Mouse (Mus musculus) megakaryocyte progenitor cell, adult 5-6 weeks (primary cell): ENCODE measurements around the gene Zfhx3. TPM values are rescaled to one million over a fixed set of nuclear protein-coding genes. Genes with fewer than 3 reads are reported as not detected.

ENCODE experiments used
- ATAC-seq: replicated peaks from 2 replicates; pipeline ENCODE4 v1.8.0; 2016; ENCODE audit warnings: mild to moderate bottlenecking, moderate TSS enrichment, inconsistent platforms; ENCODE audit not compliant: poor library complexity
- total RNA-seq, 2 experiments: library from RNA; stranded (forward) in 1 of 2; stranded (reverse) in 1 of 2; fragments of 157-497, 149-512 nt in 1 of 2; fragments of 200-1000 nt in 1 of 2; gene quantifications; 2 replicates each; pipeline versions ENCODE4 v1.2.3 to v1.2.4; 2015 to 2017

The Zfhx3 gene
- total RNA-seq, 2 experiments from 2014 or later, result 0.25 to 1.7 TPM

GRCm38 (mm10) chr8:108770334-108770733 lies 827.9 kb downstream of the Zfhx3 start:
- ATAC-seq, result no peak

DNA sequence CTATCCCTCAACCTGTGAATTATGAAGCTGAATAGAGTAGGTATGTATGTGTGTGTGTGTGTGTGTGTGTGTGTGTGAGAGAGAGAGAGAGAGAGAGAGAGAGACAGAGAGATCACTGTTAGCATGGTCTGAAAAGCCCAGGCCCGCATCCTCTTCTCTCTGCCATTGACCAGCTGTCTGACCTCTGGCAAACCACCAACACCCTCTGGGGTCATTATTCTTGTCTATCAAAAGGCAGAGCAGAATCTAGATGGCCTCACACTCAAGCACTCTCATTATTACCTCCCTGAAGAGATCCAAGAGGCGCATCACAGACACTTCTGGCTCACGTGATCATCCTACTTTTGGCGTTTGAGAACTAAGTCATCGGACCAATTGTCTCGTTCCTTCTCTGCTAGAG lies 831.0 kb downstream of the Zfhx3 start:
- no peak for ATAC-seq

DNA sequence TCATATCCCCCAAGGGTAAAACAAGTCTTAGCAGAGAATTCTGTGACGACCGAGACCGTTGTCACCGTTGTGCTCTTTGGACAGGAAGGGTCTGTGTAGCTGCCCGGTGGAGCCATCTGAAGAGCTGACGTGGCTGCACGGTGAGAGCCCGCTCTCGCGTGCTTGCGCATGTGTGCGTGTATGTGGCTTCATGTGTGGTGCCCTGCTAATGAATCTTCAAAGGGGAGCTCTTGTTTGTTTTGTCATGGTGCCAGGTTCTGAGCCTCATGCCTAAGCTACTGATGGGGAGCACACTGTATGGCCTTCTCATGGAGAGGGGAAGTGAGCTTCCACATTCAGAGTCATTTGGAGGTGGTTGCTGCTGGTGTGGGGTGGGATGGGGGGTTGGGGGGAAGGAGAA lies 835.6 kb downstream of the Zfhx3 start:
- no peak for ATAC-seq

DNA sequence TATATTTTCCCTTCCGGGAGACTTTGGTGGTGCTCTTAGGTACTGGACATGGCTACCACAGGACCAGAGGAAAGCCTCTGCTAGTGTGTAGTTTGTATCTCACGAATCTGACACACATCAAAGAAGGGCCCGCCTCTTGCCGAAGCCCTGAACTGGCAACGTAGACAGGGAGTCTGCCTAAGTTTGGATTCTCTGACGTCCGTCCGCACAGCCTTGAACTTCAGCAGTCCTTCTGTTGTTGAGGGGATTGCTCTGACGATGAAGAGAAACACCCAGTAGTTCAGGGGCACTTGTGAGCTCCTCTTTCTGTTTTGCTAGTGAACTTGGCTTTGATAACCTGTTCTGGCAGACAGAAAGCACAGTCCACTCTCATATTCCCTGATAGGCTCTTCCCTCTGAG lies 836.1 kb downstream of the Zfhx3 start:
- ATAC-seq, result no peak

DNA sequence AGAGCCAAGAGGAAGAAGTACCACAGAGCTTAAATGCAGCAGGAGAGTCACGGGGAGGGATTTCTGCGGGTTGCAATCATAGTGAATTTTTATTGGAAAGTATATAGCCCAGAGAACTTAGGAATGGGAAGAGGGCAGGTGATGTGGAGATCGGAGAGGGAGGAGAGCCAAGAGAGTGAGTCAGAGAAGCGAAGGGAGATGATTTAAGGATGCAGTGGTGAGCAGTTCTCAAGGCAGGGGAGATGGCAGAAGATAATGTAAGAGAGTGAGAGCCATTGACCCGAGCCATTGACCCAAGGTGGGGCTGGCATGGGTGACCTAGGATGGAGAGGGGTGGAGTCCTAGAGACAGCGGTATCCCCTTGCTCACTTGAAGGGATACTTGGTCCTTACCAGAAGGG lies 838.3 kb downstream of the Zfhx3 start:
- ATAC-seq, result no peak

- ATAC-seq, result peak; percentile 99
These were observed 838.7 kb downstream of the Zfhx3 start for GRCm38 (mm10) chr8:108781192-108781591.

DNA sequence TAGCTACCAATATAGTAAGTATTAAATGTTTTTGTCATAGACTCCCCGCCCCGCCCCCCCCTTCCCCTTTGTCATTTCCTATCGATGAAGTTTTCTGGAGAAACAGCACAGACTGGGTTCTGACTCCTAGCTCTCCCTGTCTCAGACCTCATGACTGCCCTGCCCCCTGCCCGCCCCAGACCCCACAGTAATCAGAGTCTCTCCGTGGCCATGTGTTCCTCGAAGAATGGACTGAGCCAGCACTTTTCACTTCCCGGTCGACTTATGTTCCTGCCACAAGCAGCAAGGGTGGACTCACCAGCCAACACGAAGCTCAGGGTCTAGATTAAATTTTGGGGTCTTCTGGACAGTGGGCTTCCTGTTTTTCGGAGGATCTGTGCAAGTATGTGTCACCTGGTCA lies 840.7 kb downstream of the Zfhx3 start:
- no peak for ATAC-seq

DNA sequence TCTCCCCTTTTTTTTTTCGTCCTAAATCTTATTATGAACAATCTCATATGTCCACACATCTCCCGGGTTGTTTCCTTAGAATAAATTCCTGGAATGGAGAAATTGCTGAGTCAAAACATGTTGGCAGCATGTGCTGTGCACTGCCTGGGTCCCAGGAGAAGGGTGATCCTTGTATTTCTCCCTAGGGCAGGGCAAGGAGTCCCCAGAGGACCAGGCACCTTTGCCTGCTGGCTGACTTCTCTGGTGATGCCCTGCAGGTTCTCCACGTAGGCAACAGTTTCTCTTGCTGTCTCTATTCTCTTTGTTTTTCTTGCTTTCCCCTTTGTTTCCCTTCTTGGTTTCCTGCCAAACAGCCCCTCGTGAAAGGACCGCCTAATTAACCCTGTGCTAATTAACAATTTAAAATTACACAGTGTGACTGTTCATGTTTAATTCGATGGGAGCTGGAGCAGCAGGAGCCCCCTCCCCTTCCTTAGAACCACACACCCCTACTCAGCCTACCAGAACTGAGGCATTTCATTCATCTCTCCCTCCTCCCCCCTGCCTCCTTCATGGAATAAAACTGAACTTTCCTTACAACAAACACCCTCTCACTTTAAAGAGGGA lies 845.8 kb downstream of the Zfhx3 start:
- ATAC-seq, result no peak

GRCm38 (mm10) chr8:108788762-108789157 lies 846.3 kb downstream of the Zfhx3 start:
- no peak for ATAC-seq

DNA sequence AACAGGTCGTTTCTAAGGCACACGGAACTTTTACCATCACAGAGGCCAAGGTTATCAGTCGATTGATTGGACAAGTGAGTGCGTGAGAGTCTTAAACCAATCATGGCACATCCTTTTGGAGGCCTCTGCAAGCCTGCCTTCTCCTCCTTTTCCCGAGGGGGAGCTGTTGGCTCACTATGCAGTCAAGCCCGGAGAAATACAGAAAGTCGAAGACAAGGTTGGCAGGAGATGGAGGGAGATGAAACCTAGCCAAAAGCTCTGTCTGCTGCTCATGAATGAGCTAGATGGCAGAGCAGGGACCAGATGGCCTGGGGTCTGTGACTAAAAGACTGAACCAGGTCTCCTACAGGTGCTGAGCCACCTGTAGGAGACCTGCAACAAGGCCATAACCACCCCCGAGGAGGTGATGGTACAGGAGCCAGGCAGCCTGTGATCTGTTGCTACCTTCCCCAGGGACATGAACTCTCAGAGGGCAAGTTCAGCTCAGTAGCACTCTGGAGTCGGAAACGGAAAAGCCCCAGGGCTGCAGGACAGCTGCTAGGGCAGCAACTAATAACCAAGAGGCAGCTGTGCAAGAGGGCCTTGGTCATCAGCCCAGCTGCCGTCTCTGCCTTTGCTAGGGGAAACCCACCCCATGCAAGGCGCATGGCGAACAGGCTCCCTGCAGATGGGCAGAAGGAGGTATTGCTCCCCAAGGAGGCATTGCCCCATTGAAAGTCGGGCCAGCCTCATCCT lies 848.3 kb downstream of the Zfhx3 start:
- ATAC-seq, result 0 out of 2 replicates have a peak, but pooled peaks have one; percentile 26

GRCm38 (mm10) chr8:108796076-108796475 lies 853.6 kb downstream of the Zfhx3 start:
- ATAC-seq, result no peak

GRCm38 (mm10) chr8:108796882-108797281 lies 854.4 kb downstream of the Zfhx3 start:
- ATAC-seq, result no peak

GRCm38 (mm10) chr8:108798012-108798411 lies 855.6 kb downstream of the Zfhx3 start:
- no peak for ATAC-seq

DNA sequence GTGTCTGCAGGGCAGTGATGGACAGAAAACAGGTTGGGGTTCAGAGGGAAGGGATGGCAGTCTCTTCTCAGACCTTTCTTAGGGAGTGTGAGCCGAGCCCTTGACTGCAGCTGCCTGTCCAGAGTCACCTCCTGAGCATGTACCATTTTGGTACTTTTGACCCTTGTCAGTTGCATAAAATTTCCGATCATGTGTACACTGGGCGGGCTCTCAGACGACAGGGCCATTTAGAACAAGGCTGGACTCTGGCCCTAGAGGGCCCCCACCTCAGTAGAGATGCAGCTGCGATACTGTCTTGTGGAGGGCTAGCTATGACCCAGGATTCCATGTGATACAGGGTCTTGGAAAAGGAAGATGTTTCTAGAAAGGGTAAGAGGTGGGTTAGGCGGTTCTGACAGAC lies 856.8 kb downstream of the Zfhx3 start:
- no peak for ATAC-seq

DNA sequence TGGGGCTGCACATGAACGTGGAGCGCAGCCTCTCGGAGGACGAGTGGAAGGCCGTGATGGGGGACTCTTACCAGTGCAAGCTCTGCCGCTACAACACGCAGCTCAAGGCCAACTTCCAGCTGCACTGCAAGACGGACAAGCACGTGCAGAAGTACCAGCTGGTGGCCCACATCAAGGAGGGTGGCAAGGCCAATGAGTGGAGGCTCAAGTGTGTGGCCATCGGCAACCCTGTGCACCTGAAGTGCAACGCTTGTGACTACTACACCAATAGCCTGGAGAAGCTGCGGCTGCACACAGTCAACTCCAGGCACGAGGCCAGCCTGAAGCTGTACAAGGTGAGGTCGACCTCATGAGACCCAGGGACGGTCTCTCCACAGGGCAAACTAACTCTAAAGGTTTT lies 857.9 kb downstream of the Zfhx3 start:
- ATAC-seq, result no peak

DNA sequence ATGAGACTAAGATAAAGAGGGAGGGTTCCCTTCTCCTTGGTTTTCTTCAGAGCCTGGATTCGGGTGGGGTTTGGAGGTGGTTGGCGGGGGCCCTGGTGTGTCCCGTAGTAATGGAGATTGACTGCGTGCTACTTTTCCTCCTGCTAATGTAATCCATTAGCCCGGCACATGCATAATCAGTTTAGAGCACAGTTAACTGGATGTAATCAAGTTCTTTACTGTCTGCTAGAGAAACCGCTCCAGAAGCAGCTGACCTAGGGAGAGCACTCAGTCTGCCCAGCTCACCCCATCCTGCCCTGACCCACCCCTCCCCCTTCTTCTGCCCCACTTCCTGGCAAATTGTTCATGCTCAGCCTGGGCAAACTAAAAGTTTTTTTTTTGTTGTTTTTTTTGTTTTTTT lies 860.6 kb downstream of the Zfhx3 start:
- no peak for ATAC-seq

DNA sequence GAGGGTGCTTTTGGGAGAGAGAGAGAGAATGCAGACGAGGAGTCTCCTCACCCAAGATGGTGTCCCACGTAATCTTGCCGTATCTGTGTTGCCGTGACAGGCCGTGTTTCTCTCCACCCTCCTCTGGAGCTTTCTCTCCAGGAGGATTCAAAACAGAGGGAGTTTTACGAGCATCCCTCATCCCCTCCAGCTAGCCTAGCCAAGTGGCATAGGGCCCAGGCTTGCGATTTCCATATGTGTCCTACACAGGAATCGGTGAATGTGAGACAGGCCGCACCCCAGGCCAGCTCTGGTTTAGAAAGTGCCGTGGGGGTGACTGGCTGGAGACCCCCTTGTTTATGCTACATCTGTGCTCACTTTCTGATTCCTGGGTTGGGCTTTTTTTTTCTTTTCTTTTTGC lies 869.2 kb downstream of the Zfhx3 start:
- no peak for ATAC-seq

DNA sequence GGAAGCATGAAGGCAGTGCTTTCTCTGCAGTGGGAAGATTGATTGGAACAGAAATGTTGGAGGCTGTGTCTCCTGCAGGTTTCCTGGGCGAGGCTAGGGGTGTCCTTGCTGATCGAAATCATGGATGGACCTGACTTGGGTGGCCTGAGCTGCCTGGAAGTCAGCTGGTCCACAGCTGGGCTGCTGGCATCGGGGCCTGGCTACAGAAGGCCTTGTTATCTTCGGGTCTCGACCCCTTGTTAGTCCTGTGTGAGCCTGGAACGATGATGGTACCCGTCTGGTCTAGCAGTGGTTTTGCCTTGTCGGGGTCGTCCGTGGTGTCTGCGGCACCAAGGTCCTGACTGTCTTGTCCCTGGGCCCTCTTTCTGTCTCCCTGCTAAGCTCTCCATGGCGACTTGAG lies 870.9 kb downstream of the Zfhx3 start:
- ATAC-seq, result no peak

GRCm38 (mm10) chr8:108819271-108819671 lies 876.8 kb downstream of the Zfhx3 start:
- no peak for ATAC-seq

DNA sequence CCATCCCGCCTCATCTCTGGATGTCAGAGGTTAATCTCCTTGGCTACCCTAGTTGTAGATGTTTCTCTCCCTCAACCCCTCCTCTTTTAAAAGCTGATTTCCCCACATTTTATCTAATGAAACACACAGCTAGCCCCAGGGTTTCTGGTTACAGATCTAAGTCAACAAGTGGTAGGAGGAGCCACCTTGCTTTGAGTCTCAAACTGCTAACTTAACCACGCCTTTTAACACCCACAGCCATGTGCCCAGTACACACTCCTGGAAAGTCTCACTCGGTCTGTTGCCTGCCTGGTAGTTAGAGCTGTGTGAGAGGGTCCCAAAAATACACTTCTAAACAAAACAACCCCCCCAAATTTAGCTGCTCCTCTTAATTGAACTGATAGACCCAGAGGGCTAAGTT lies 877.4 kb downstream of the Zfhx3 start:
- peak; percentile 74 for ATAC-seq

DNA sequence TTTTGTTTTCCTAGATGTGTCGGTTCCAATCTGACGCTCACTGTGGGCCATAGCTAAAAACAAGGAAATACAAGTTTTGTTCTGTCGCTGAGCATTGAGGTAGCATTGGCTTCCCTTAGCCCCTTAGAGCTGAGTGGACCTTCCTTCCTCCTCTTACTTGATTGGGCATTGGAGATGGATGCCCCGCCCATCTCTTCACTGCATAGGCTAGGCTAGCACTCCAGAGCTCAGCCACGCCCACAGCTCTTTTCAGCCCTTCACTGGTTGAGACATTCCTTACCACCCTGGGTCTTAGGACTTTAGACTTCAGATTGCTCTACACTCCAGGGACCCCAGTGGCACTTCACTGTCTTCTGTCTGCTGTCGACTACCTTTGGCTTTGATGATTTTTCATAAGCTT lies 878.2 kb downstream of the Zfhx3 start:
- ATAC-seq, result peak; percentile 85

DNA sequence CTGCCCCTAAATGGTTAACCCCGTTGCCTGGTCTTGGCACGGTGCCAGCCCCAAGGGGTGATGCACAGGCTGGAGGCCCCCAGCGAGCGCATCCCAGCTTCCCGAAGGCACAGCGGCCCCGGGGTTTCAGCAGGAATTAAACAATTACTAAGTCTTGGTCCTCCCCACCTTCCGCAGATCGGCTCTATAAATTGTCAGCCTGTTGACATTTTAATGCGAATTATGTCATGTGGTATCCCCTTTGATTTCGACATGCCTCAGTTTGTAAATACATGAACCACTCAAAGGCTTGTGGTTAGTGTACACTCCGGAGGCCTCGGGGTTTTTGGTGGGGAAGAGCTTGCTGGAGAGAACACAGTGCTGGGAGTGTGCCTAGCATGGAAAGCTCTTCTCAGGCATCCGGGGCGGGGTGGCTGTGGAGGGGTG lies 880.4 kb downstream of the Zfhx3 start:
- ATAC-seq, result peak; percentile 53

DNA sequence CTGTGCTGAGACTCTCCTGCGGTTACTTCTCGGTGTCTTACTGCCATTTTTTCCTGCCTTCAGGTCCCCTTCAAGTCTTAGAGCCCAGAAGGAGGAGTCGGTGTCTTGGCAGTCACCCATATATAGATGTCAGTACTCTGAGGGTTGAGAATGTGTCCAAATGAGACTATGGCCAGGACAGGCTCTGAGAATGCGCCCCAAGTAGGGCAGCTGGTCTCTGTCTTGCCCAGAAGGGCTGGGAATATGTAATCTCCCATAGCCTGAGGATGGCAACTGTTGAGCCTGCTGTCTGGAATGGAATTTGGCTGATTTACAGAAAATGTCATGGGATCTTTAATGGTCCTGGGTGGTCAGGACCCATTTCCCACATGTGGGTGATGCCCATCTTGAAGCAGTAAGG lies 881.6 kb downstream of the Zfhx3 start:
- ATAC-seq, result no peak
